Mouse (Mus musculus) MEL (cell line): ENCODE results near the gene Uggt2. TPM values are rescaled to one million over a fixed set of nuclear protein-coding genes. Genes with fewer than 3 reads are reported as not detected.

Experiments
- DNase-seq: peaks from one replicate; pipeline ENCODE4 v3.0.0; 2011; ENCODE audit warnings: low read depth, low spot score
- H3K27ac ChIP-seq: 2 replicates; pipeline ENCODE4 v1.5.1; 2012; ENCODE audit warnings: low read depth, mild to moderate bottlenecking, control low read depth, low read length, moderate library complexity; ENCODE audit not compliant: control insufficient read depth
- H3K27me3 ChIP-seq, 2 experiments: fragments of 150-350 bp in 1 of 2; sonication (generic) in 1 of 2; 2 replicates each; pipeline ENCODE4 v1.6.1; 2012; ENCODE audit warnings: low read length in 2 of 2, mild to moderate bottlenecking in 2 of 2, improper control_type of control experiment in 1 of 2, moderate library complexity in 1 of 2; ENCODE audit not compliant: insufficient read depth in 2 of 2, control insufficient read depth in 1 of 2
- H3K36me3 ChIP-seq, 2 experiments: 2 replicates each; pipeline ENCODE4 v1.6.1; 2012 to 2014; ENCODE audit warnings: low read length in 2 of 2, improper control_type of control experiment in 1 of 2, inconsistent platforms in 1 of 2, mild to moderate bottlenecking in 1 of 2; ENCODE audit not compliant: insufficient read depth in 2 of 2, control insufficient read depth in 1 of 2
- H3K4me1 ChIP-seq, 2 experiments: fragments of 150-350 bp in 1 of 2; sonication (generic) in 1 of 2; 2 replicates each; pipeline ENCODE4 v1.6.1; 2012; ENCODE audit warnings: low read length in 2 of 2, improper control_type of control experiment in 1 of 2, mild to moderate bottlenecking in 1 of 2; ENCODE audit not compliant: insufficient read depth in 2 of 2, control insufficient read depth in 1 of 2
- H3K4me3 ChIP-seq, 2 experiments: fragments of 150-350 bp in 1 of 2; sonication (generic) in 1 of 2; 2 replicates each; pipeline ENCODE4 v1.5.1; 2012; ENCODE audit warnings: low read depth in 2 of 2, low read length in 2 of 2, mild to moderate bottlenecking in 2 of 2, moderate library complexity in 2 of 2, control low read depth in 1 of 2, improper control_type of control experiment in 1 of 2; ENCODE audit not compliant: control insufficient read depth in 1 of 2, insufficient read depth in 1 of 2
- H3K79me2 ChIP-seq: 2 replicates; pipeline ENCODE4 v1.6.1; 2012; ENCODE audit warnings: mild to moderate bottlenecking, low read length, moderate library complexity; ENCODE audit not compliant: control insufficient read depth, poor library complexity, insufficient read depth
- H3K9ac ChIP-seq: 2 replicates; pipeline ENCODE4 v1.6.1; 2012; ENCODE audit warnings: low read depth, mild to moderate bottlenecking, control low read depth, low read length, moderate library complexity; ENCODE audit not compliant: control insufficient read depth, poor library complexity, severe bottlenecking
- H3K9me3 ChIP-seq: fragments of 150-350 bp; sonication (generic); replicated peaks from 2 replicates; pipeline ENCODE4 v1.6.1; 2012; ENCODE audit warnings: mild to moderate bottlenecking, low read length, improper control_type of control experiment, moderate library complexity; ENCODE audit not compliant: insufficient read depth
- CHD1 ChIP-seq: IDR thresholded peaks from 2 replicates; pipeline ENCODE4 v1.6.1; 2012; ENCODE audit warnings: low read depth, mild to moderate bottlenecking, inconsistent platforms, low read length, improper control_type of control experiment
- CHD2 ChIP-seq: IDR thresholded peaks from 2 replicates; pipeline ENCODE4 v1.6.1; 2011; ENCODE audit warnings: low read length, improper control_type of control experiment
- CTCF ChIP-seq, 3 experiments: IDR thresholded peaks in 2 of 3; conservative IDR thresholded peaks in 1 of 3; 2 replicates each; pipeline ENCODE4 v1.5.1; 2011 to 2012; ENCODE audit warnings: low read length in 3 of 3, low read depth in 2 of 3, mild to moderate bottlenecking in 2 of 3, improper control_type of control experiment in 1 of 3, inconsistent platforms in 1 of 3, mixed read lengths in 1 of 3, moderate library complexity in 1 of 3; ENCODE audit not compliant: control insufficient read depth in 1 of 3, insufficient read depth in 1 of 3, poor library complexity in 1 of 3, severe bottlenecking in 1 of 3
- ELF1 ChIP-seq: IDR thresholded peaks from 2 replicates; pipeline ENCODE4 v1.6.1; 2014; ENCODE audit warnings: low read depth, mild to moderate bottlenecking, inconsistent platforms, low read length, improper control_type of control experiment, moderate library complexity
- GATA1 ChIP-seq: IDR thresholded peaks from 2 replicates; pipeline ENCODE4 v1.6.1; 2011; ENCODE audit warnings: low read depth, low read length, improper control_type of control experiment
- HCFC1 ChIP-seq: IDR thresholded peaks from 2 replicates; pipeline ENCODE4 v1.6.1; 2012; ENCODE audit warnings: low read depth, mild to moderate bottlenecking, inconsistent platforms, low read length, improper control_type of control experiment, moderate library complexity
- JUND ChIP-seq: IDR thresholded peaks from 2 replicates; pipeline ENCODE4 v1.6.1; 2011; ENCODE audit warnings: low read depth, mild to moderate bottlenecking, improper control_type of control experiment, low read length
- MAFK ChIP-seq: IDR thresholded peaks from 2 replicates; pipeline ENCODE4 v1.6.1; 2011; ENCODE audit warnings: low read depth, mild to moderate bottlenecking, low read length, improper control_type of control experiment, borderline replicate concordance
- MAZ ChIP-seq: IDR thresholded peaks from 2 replicates; pipeline ENCODE4 v1.6.1; 2012; ENCODE audit warnings: low read depth, mild to moderate bottlenecking, inconsistent platforms, low read length, improper control_type of control experiment
- MEF2A ChIP-seq: IDR thresholded peaks from 2 replicates; pipeline ENCODE4 v1.6.1; 2014; ENCODE audit warnings: low read depth, mild to moderate bottlenecking, inconsistent platforms, low read length, improper control_type of control experiment; ENCODE audit not compliant: poor library complexity, insufficient replicate concordance, severe bottlenecking; ENCODE audit errors: extremely low read depth
- MYC ChIP-seq: IDR thresholded peaks from 2 replicates; pipeline ENCODE4 v1.6.1; 2011; ENCODE audit warnings: low read depth, mild to moderate bottlenecking, low read length, improper control_type of control experiment, moderate library complexity
- NELFE ChIP-seq: IDR thresholded peaks from 2 replicates; pipeline ENCODE4 v1.6.1; 2011; ENCODE audit warnings: low read depth, low read length, improper control_type of control experiment
- POLR2A ChIP-seq, 2 experiments: IDR thresholded peaks; 2 replicates each; pipeline ENCODE4 v1.6.1; 2011 to 2012; ENCODE audit warnings: low read length in 2 of 2, mild to moderate bottlenecking in 2 of 2, control low read depth in 1 of 2, improper control_type of control experiment in 1 of 2, low read depth in 1 of 2, moderate library complexity in 1 of 2; ENCODE audit not compliant: control insufficient read depth in 1 of 2, insufficient read depth in 1 of 2, poor library complexity in 1 of 2
- POLR2AphosphoS2 ChIP-seq: IDR thresholded peaks from 2 replicates; pipeline ENCODE4 v1.6.1; 2011; ENCODE audit warnings: low read length, improper control_type of control experiment
- SMC3 ChIP-seq: IDR thresholded peaks from 2 replicates; pipeline ENCODE4 v1.6.1; 2011; ENCODE audit warnings: low read depth, low read length, improper control_type of control experiment
- TAL1 ChIP-seq: IDR thresholded peaks from 2 replicates; pipeline ENCODE4 v1.6.1; 2012; ENCODE audit warnings: mild to moderate bottlenecking, inconsistent platforms, low read length, moderate library complexity, mixed read lengths
- USF1 ChIP-seq: IDR thresholded peaks from 2 replicates; pipeline ENCODE4 v1.6.1; 2014; ENCODE audit warnings: low read depth, mild to moderate bottlenecking, inconsistent platforms, low read length, improper control_type of control experiment, moderate library complexity
- ZC3H11A ChIP-seq: IDR thresholded peaks from 2 replicates; pipeline ENCODE4 v1.6.1; 2012; ENCODE audit warnings: low read depth, mild to moderate bottlenecking, inconsistent platforms, low read length, improper control_type of control experiment
- ZMIZ1 ChIP-seq: IDR thresholded peaks from 2 replicates; pipeline ENCODE4 v1.6.1; 2012; ENCODE audit warnings: low read depth, mild to moderate bottlenecking, inconsistent platforms, low read length, improper control_type of control experiment, moderate library complexity
- ZNF384 ChIP-seq: IDR thresholded peaks from 2 replicates; pipeline ENCODE4 v1.6.1; 2012; ENCODE audit warnings: low read depth, mild to moderate bottlenecking, inconsistent platforms, low read length, improper control_type of control experiment
- polyA plus RNA-seq, 2 experiments: library from polyadenylated mRNA; stranded (reverse) in 1 of 2; unstranded in 1 of 2; fragments of >175 nt in 1 of 2; fragments of >200 nt in 1 of 2; gene quantifications; 2 replicates each; pipeline versions ENCODE4 v1.2.1 to v1.2.4; 2012; ENCODE audit warnings: low replicate concordance in 2 of 2, low read depth in 1 of 2; ENCODE audit not compliant: insufficient read length in 2 of 2, insufficient read depth in 1 of 2, missing spikeins in 1 of 2
- total RNA-seq: library from RNA; depleted of rRNA; stranded (reverse); fragments of 300-350 nt; gene quantifications from 2 replicates; pipeline ENCODE4 v1.2.3, GENCODE M21; 2012

Uggt2 gene
- total and polyA plus RNA-seq, 3 experiments: 0.23 to 0.31 TPM; not detected in 1

- H3K36me3 ChIP-seq: peaks cover 0 to 11% of the 10 kb centered on the region in 2 experiments; a peak in 2 of 4 replicates
- H3K4me3 ChIP-seq: no peak overlapping the region
- 0 out of 4 replicates have a peak, but pooled peaks cover 0 to 2% of the 10 kb centered on the region in 2 experiments for H3K4me1 ChIP-seq
- TF ChIP-seq POLR2AphosphoS2 (no peak), GATA1 (no peak), CHD2 (no peak), CHD1 (no peak), TAL1 (no peak), MEF2A (no peak), MAZ (no peak), MYC (no peak), MAFK (no peak), ZC3H11A (no peak), SMC3 (no peak), JUND (no peak), HCFC1 (no peak), ZMIZ1 (no peak), NELFE (no peak), POLR2A (IDR thresholded peaks at IDR 0.05; ENCODE audit: control insufficient read depth in 1 of 2, insufficient read depth in 1 of 2, low read depth in 1 of 2, low read length in 2 of 2, poor library complexity in 1 of 2) (no peak), USF1 (no peak), ELF1 (no peak), CTCF (IDR thresholded peaks at IDR 0.05 in 2 of 3, conservative IDR thresholded peaks at IDR 0.05 in 1 of 3; ENCODE audit: control insufficient read depth in 1 of 3, insufficient read depth in 1 of 3, low read depth in 2 of 3, low read length in 3 of 3, poor library complexity in 1 of 3, severe bottlenecking in 1 of 3) (no peak), ZNF384 (no peak)
- H3K9me3 ChIP-seq: no peaks in the 10 kb centered on the region
- no peaks in the 10 kb centered on the region for H3K27me3 ChIP-seq
- H3K27ac ChIP-seq: no peak overlapping the region
- H3K9ac ChIP-seq: no peak overlapping the region
- DNase-seq: no peak
- peaks cover 28% of the 10 kb centered on the region for H3K79me2 ChIP-seq
Observed at GRCm38 (mm10) chr14:118940796-118941495, 158.3 kb downstream of the Uggt2 start.

- Histone ChIP-seq H3K79me2 (peaks cover 24% of the 10 kb centered on the region), H3K4me1 (no peaks in the 10 kb centered on the region), H3K27ac (no peak overlapping the region; the same call in 1 of the 2 replicates), H3K27me3 (no peaks in the 10 kb centered on the region), H3K9ac (peak overlapping the region; percentile 96), H3K9me3 (no peaks in the 10 kb centered on the region), H3K36me3 (peaks cover 0 to 6% of the 10 kb centered on the region in 2 experiments; a peak in 2 of 4 replicates), H3K4me3 (peak overlapping the region; percentile 95 to 98)
- DNase-seq: peak; percentile 24
- TF ChIP-seq MAZ: no peak
- peak; percentile 54; the same call in 1 of the 2 replicates for TF ChIP-seq ZNF384
Observed at GRCm38 (mm10) chr14:118938551-118938950, 160.7 kb downstream of the Uggt2 start.
